Mouse (Mus musculus) stomach, embryonic 14.5 days (tissue): Measurements from ENCODE around the gene Tmem63c. TPM values are rescaled to one million over a fixed set of nuclear protein-coding genes. Genes with fewer than 3 reads are reported as not detected.

ENCODE experiments used
- ATAC-seq: fragments of 200-750 bp; cut with Nextera tagmentation; 2 replicates; pipeline ENCODE4 v1.8.0; 2017; ENCODE audit warnings: low read depth, moderate TSS enrichment; ENCODE audit not compliant: insufficient number of reproducible peaks, insufficient read depth, low FRiP score
- H3K27ac ChIP-seq: fragments of 300-500 bp; sonication (generic); 2 replicates; pipeline ENCODE4 v1.5.1; 2014; ENCODE audit warnings: mild to moderate bottlenecking, low read length, moderate library complexity, mixed read lengths
- H3K27me3 ChIP-seq: fragments of 300-500 bp; sonication (generic); 2 replicates; pipeline ENCODE4 v1.6.1; 2014; ENCODE audit warnings: low read length, control low read depth, mixed read lengths; ENCODE audit not compliant: control insufficient read depth, insufficient read depth
- H3K36me3 ChIP-seq: fragments of 300-500 bp; sonication (generic); 2 replicates; pipeline ENCODE4 v1.6.1; 2014; ENCODE audit warnings: mild to moderate bottlenecking, control low read depth, low read length, moderate library complexity, mixed read lengths; ENCODE audit not compliant: control insufficient read depth, insufficient read depth
- H3K4me1 ChIP-seq: fragments of 300-500 bp; sonication (generic); 2 replicates; pipeline ENCODE4 v1.6.1; 2014; ENCODE audit warnings: low read length, control low read depth, mixed read lengths; ENCODE audit not compliant: control insufficient read depth, insufficient read depth
- H3K4me2 ChIP-seq: fragments of 300-500 bp; sonication (generic); replicated peaks from 2 replicates; pipeline ENCODE4 v1.6.1; 2014; ENCODE audit warnings: low read depth, low read length, control low read depth
- H3K4me3 ChIP-seq: fragments of 300-500 bp; sonication (generic); 2 replicates; pipeline ENCODE4 v1.5.1; 2014; ENCODE audit warnings: low read depth, low read length, control low read depth
- H3K9ac ChIP-seq: fragments of 300-500 bp; sonication (generic); replicated peaks from 2 replicates; pipeline ENCODE4 v1.6.1; 2014; ENCODE audit warnings: low read depth, mild to moderate bottlenecking, control low read depth, low read length, moderate library complexity, mixed read lengths
- H3K9me3 ChIP-seq: fragments of 300-500 bp; sonication (generic); 2 replicates; pipeline ENCODE4 v1.6.1; 2016; ENCODE audit warnings: low read depth, low read length, control low read depth; ENCODE audit not compliant: control insufficient read depth
- WGBS: fragments of 180-500 bp; shearing (Covaris S2); extraction: QIAGEN DNeasy Blood & Tissue Kit; methylation state at CpG from one replicate; pipeline ENCODE4 v1.1.7; 2014; 5-methylcytosine and 5-hydroxymethylcytosine counted together
- polyA plus RNA-seq: library from polyadenylated mRNA; unstranded; fragments of >200 nt; fragmentation: Nextera tagmentation; extraction: Ambion mirVana; gene quantifications from 2 replicates; pipeline ENCODE4 v1.2.1, GENCODE M21; 2014

Gene Tmem63c
- polyA plus RNA-seq, 1 experiment from 2014 or later = 0.77 TPM

GRCm38 (mm10) chr12:87082797-87083196 is 61.7 kb downstream of the Tmem63c start:
- no peak for ATAC-seq
- no peaks in the 10 kb centered on the region for H3K36me3 ChIP-seq
- no peak overlapping the region for H3K27ac ChIP-seq
- H3K27me3 ChIP-seq = no peaks in the 10 kb centered on the region
- 75% methylated on average over 8 of the region's 8 CpGs for WGBS
- H3K9me3 ChIP-seq = no peaks in the 10 kb centered on the region
- H3K4me1 ChIP-seq = no peaks in the 10 kb centered on the region
- H3K4me3 ChIP-seq = no peak overlapping the region
- H3K9ac ChIP-seq = no peak overlapping the region
- H3K4me2 ChIP-seq = no peak overlapping the region

- no peak overlapping the region for H3K27ac ChIP-seq
- no peaks in the 10 kb centered on the region for H3K9me3 ChIP-seq
- no peaks in the 10 kb centered on the region for H3K4me1 ChIP-seq
- no peaks in the 10 kb centered on the region for H3K27me3 ChIP-seq
- no peaks in the 10 kb centered on the region for H3K36me3 ChIP-seq
- no peak overlapping the region for H3K4me2 ChIP-seq
- H3K9ac ChIP-seq = no peak overlapping the region
- H3K4me3 ChIP-seq = no peak overlapping the region
- WGBS = 54% methylated on average over 7 of the region's 7 CpGs
- ATAC-seq = no peak
These were observed 66.1 kb downstream of the Tmem63c start for GRCm38 (mm10) chr12:87087236-87087635.

GRCm38 (mm10) chr12:87088331-87088730 is 67.2 kb downstream of the Tmem63c start:
- no peak overlapping the region for H3K27ac ChIP-seq
- H3K36me3 ChIP-seq = no peaks in the 10 kb centered on the region
- H3K9me3 ChIP-seq = no peaks in the 10 kb centered on the region
- H3K9ac ChIP-seq = no peak overlapping the region
- WGBS = 42% methylated on average over 4 of the region's 4 CpGs
- ATAC-seq = no peak
- no peak overlapping the region for H3K4me3 ChIP-seq
- no peak overlapping the region for H3K4me2 ChIP-seq
- no peaks in the 10 kb centered on the region for H3K27me3 ChIP-seq
- no peaks in the 10 kb centered on the region for H3K4me1 ChIP-seq

- Histone ChIP-seq H3K4me3 (no peak overlapping the region), H3K36me3 (no peaks in the 10 kb centered on the region), H3K9me3 (no peaks in the 10 kb centered on the region), H3K4me1 (no peaks in the 10 kb centered on the region), H3K27ac (no peak overlapping the region), H3K27me3 (no peaks in the 10 kb centered on the region), H3K4me2 (no peak overlapping the region), H3K9ac (no peak overlapping the region)
- ATAC-seq = no peak
- 66% methylated on average over 4 of the region's 4 CpGs for WGBS
These were observed 68.1 kb downstream of the Tmem63c start for GRCm38 (mm10) chr12:87089255-87089654.

GRCm38 (mm10) chr12:87089701-87090100 is 68.6 kb downstream of the Tmem63c start:
- no peak overlapping the region for H3K4me3 ChIP-seq
- H3K9me3 ChIP-seq = no peaks in the 10 kb centered on the region
- H3K4me1 ChIP-seq = no peaks in the 10 kb centered on the region
- 78% methylated on average over 2 of the region's 2 CpGs for WGBS
- no peaks in the 10 kb centered on the region for H3K27me3 ChIP-seq
- H3K27ac ChIP-seq = no peak overlapping the region
- no peaks in the 10 kb centered on the region for H3K36me3 ChIP-seq
- ATAC-seq = no peak
- H3K4me2 ChIP-seq = no peak overlapping the region
- H3K9ac ChIP-seq = no peak overlapping the region

- no peak overlapping the region for H3K4me3 ChIP-seq
- no peak overlapping the region for H3K9ac ChIP-seq
- no peaks in the 10 kb centered on the region for H3K9me3 ChIP-seq
- H3K4me1 ChIP-seq = no peaks in the 10 kb centered on the region
- 81% methylated on average over 2 of the region's 2 CpGs for WGBS
- H3K36me3 ChIP-seq = no peaks in the 10 kb centered on the region
- ATAC-seq = no peak
- no peaks in the 10 kb centered on the region for H3K27me3 ChIP-seq
- H3K27ac ChIP-seq = no peak overlapping the region
- no peak overlapping the region for H3K4me2 ChIP-seq
These were observed 70.8 kb downstream of the Tmem63c start for GRCm38 (mm10) chr12:87091916-87092315.

GRCm38 (mm10) chr12:87093249-87093648 is 72.1 kb downstream of the Tmem63c start:
- H3K4me2 ChIP-seq = no peak overlapping the region
- no peaks in the 10 kb centered on the region for H3K36me3 ChIP-seq
- WGBS = 69% methylated on average over 4 of the region's 4 CpGs
- no peak overlapping the region for H3K4me3 ChIP-seq
- no peaks in the 10 kb centered on the region for H3K9me3 ChIP-seq
- no peak overlapping the region for H3K9ac ChIP-seq
- no peaks in the 10 kb centered on the region for H3K4me1 ChIP-seq
- H3K27ac ChIP-seq = no peak overlapping the region
- no peak for ATAC-seq
- no peaks in the 10 kb centered on the region for H3K27me3 ChIP-seq

GRCm38 (mm10) chr12:87093671-87094070 is 72.5 kb downstream of the Tmem63c start:
- no peak for ATAC-seq
- Histone ChIP-seq H3K36me3 (no peaks in the 10 kb centered on the region), H3K27ac (no peak overlapping the region), H3K27me3 (no peaks in the 10 kb centered on the region), H3K4me3 (no peak overlapping the region), H3K9ac (no peak overlapping the region), H3K9me3 (no peaks in the 10 kb centered on the region), H3K4me2 (no peak overlapping the region), H3K4me1 (no peaks in the 10 kb centered on the region)
- 36% methylated on average over 6 of the region's 6 CpGs for WGBS

- H3K36me3 ChIP-seq = no peaks in the 10 kb centered on the region
- no peak overlapping the region for H3K4me3 ChIP-seq
- ATAC-seq = no peak
- no peak overlapping the region for H3K27ac ChIP-seq
- no peak overlapping the region for H3K9ac ChIP-seq
- H3K4me1 ChIP-seq = peaks cover 5% of the 10 kb centered on the region; the same call in 1 of the 2 replicates
- no peak overlapping the region for H3K4me2 ChIP-seq
- H3K27me3 ChIP-seq = peaks cover 4% of the 10 kb centered on the region; the same call in 1 of the 2 replicates
- no peaks in the 10 kb centered on the region for H3K9me3 ChIP-seq
- WGBS = 84% methylated on average over 4 of the region's 4 CpGs
These were observed 79.2 kb downstream of the Tmem63c start for GRCm38 (mm10) chr12:87100331-87100730.
